Mouse (Mus musculus): ENCODE data around the gene Lcn8.

Lcn8 gene

GRCm38 (mm10) chr2:25652902-25653301, at the start of gene Lcn8:
TSS of gene Lcn8 (plus strand) at chr2:25653120.
- DNase-seq = peak; percentile 81

GRCm38 (mm10) chr2:25607761-25608622, 44.9 kb upstream of the Lcn8 start, which contains the start of gene Rabl6:
TSS of gene Rabl6 (minus strand) at chr2:25608521.
- peak; percentile 99 for DNase-seq

- no peak for DNase-seq
Measured at GRCm38 (mm10) chr2:25608671-25609070, 44.2 kb upstream of the Lcn8 start.

GRCm38 (mm10) chr2:25616398-25616797, 36.5 kb upstream of the Lcn8 start:
- no peak for DNase-seq

GRCm38 (mm10) chr2:25617578-25617977, 35.3 kb upstream of the Lcn8 start, which contains the start of gene Ccdc183:
TSS of gene Ccdc183 (minus strand) at chr2:25617678.
- no peak for DNase-seq

GRCm38 (mm10) chr2:25620386-25620785, 32.5 kb upstream of the Lcn8 start:
- no peak for DNase-seq

- DNase-seq = peak; percentile 91
Measured at GRCm38 (mm10) chr2:25620852-25621228, 32.1 kb upstream of the Lcn8 start.

GRCm38 (mm10) chr2:25621229-25622200, 31.4 kb upstream of the Lcn8 start, which contains the start of gene Tmem141:
TSS of gene Tmem141 (minus strand) at chr2:25622005.
- peak; percentile 99 for DNase-seq

GRCm38 (mm10) chr2:25625986-25626385, 26.9 kb upstream of the Lcn8 start:
- peak; percentile 91 for DNase-seq

GRCm38 (mm10) chr2:25627811-25628210, 25.1 kb upstream of the Lcn8 start, which contains the start of gene Fcna:
TSS of gene Fcna (minus strand) at chr2:25628030.
- DNase-seq = peak; percentile 94

- DNase-seq = peak; percentile 95
Measured at GRCm38 (mm10) chr2:25628738-25629137, 24.2 kb upstream of the Lcn8 start.

GRCm38 (mm10) chr2:25633616-25634015, 19.3 kb upstream of the Lcn8 start:
- DNase-seq = no peak

- no peak for DNase-seq
Measured at GRCm38 (mm10) chr2:25634046-25634445, 18.9 kb upstream of the Lcn8 start.

- no peak for DNase-seq
Measured at GRCm38 (mm10) chr2:25639890-25640289, 13.0 kb upstream of the Lcn8 start.

- DNase-seq = peak; percentile 73
Measured at GRCm38 (mm10) chr2:25654502-25654901, 1.6 kb downstream of the Lcn8 start.

GRCm38 (mm10) chr2:25656691-25657090, 3.8 kb downstream of the Lcn8 start:
- peak; percentile 94 for DNase-seq

GRCm38 (mm10) chr2:25657246-25657645, 4.3 kb downstream of the Lcn8 start:
- DNase-seq = peak; percentile 84

GRCm38 (mm10) chr2:25657652-25658051, 4.7 kb downstream of the Lcn8 start, which contains the start of gene Lcn5:
TSS of gene Lcn5 (plus strand) at chr2:25657952.
- no peak for DNase-seq

GRCm38 (mm10) chr2:25660279-25660678, 7.4 kb downstream of the Lcn8 start:
- DNase-seq = peak; percentile 93

GRCm38 (mm10) chr2:25661245-25661970, 8.5 kb downstream of the Lcn8 start:
- peak; percentile 78 for DNase-seq

GRCm38 (mm10) chr2:25663511-25663910, 10.6 kb downstream of the Lcn8 start:
- peak; percentile 86 for DNase-seq

- DNase-seq = peak; percentile 30
Measured at GRCm38 (mm10) chr2:25664125-25664524, 11.2 kb downstream of the Lcn8 start.
